Comparison of ENCODE assay signal across 25 mouse cellular contexts in genomic region chr11:77231514-77231913, GRCm38 (mm10). TPM values are rescaled to one million over a fixed set of nuclear protein-coding genes. Genes with fewer than 3 reads are reported as not detected.
A peak's percentile ranks its signal among the peaks of the same experiment; 100 is the strongest.
DNase-seq lines count a peak whose midpoint lies in the region; ATAC-seq and TF ChIP-seq lines count a peak whose summit lies in the region.
"Had no signal": no experiment of that assay in that cellular context is flagged by ENCODE, and none has a peak within 500 bp of the region (broad histone marks: within the 10 kb centered on the region; RNA-seq: fewer than 3 reads in every experiment).

No protein-coding gene starts in this region.

- H3K9ac ChIP-seq in MEL (ENCODE audit: control insufficient read depth, low read depth, low read length, poor library complexity, severe bottlenecking): no peak overlapping the region
- no peak overlapping the region for H3K9ac ChIP-seq in forebrain, embryonic 15.5 days (replicated peaks)
- H3K9ac ChIP-seq: embryonic facial prominence, embryonic 12.5 days; forebrain, embryonic 13.5 days had no signal

- no peaks in the 10 kb centered on the region for H3K27me3 ChIP-seq in MEL (ENCODE audit: control insufficient read depth in 1 of 2, insufficient read depth in 2 of 2, low read length in 2 of 2)
- H3K27me3 ChIP-seq in forebrain, embryonic 15.5 days: no peaks in the 10 kb centered on the region
- H3K27me3 ChIP-seq: CH12.LX; embryonic facial prominence, embryonic 12.5 days; forebrain, embryonic 13.5 days; Patski had no signal

- no peak for TF ChIP-seq POLR2A in MEL (IDR thresholded peaks at IDR 0.05; ENCODE audit: control insufficient read depth in 1 of 2, insufficient read depth in 1 of 2, low read depth in 1 of 2, low read length in 2 of 2, poor library complexity in 1 of 2)

- WGBS in forebrain, embryonic 15.5 days: 95% methylated on average over 2 of the region's 2 CpGs

- no peak for TF ChIP-seq RAD21 in MEL (IDR thresholded peaks at IDR 0.05; ENCODE audit: low read depth, low read length)

- peaks cover 8 to 24% of the 10 kb centered on the region in 2 experiments for H3K4me1 ChIP-seq in MEL (ENCODE audit: control insufficient read depth in 1 of 2, insufficient read depth in 2 of 2, low read length in 2 of 2)
- H3K4me1 ChIP-seq in forebrain, embryonic 15.5 days: no peaks in the 10 kb centered on the region
- H3K4me1 ChIP-seq: embryonic facial prominence, embryonic 10.5 days; embryonic facial prominence, embryonic 12.5 days; forebrain, embryonic 13.5 days had no signal

- H3K36me3 ChIP-seq in MEL (ENCODE audit: control insufficient read depth in 1 of 2, insufficient read depth in 2 of 2, low read length in 2 of 2): peaks cover 0 to 35% of the 10 kb centered on the region in 2 experiments; a peak in 2 of 4 replicates
- no peaks in the 10 kb centered on the region for H3K36me3 ChIP-seq in forebrain, embryonic 15.5 days
- H3K36me3 ChIP-seq: embryonic facial prominence, embryonic 10.5 days; embryonic facial prominence, embryonic 12.5 days had no signal

- no peak overlapping the region for H3K4me3 ChIP-seq in MEL (ENCODE audit: control insufficient read depth in 1 of 2, insufficient read depth in 1 of 2, low read depth in 2 of 2, low read length in 2 of 2)
- H3K4me3 ChIP-seq in forebrain, embryonic 15.5 days: no peak overlapping the region
- H3K4me3 ChIP-seq: embryonic facial prominence, embryonic 10.5 days; embryonic facial prominence, embryonic 12.5 days; forebrain, embryonic 13.5 days had no signal

- no peaks in the 10 kb centered on the region for H3K9me3 ChIP-seq in MEL (replicated peaks; ENCODE audit: insufficient read depth, low read length)
- H3K9me3 ChIP-seq in forebrain, embryonic 15.5 days: no peaks in the 10 kb centered on the region
- H3K9me3 ChIP-seq: embryonic facial prominence, embryonic 10.5 days; embryonic facial prominence, embryonic 12.5 days; forebrain, embryonic 13.5 days; G1E had no signal

- TF ChIP-seq EP300 in MEL (IDR thresholded peaks at IDR 0.05; ENCODE audit: low read depth in 1 of 2, low read length in 2 of 2): no peak

- H3K4me2 ChIP-seq in forebrain, embryonic 15.5 days (replicated peaks): no peak overlapping the region
- H3K4me2 ChIP-seq: embryonic facial prominence, embryonic 12.5 days; forebrain, embryonic 13.5 days had no signal

- no peak overlapping the region for H3K27ac ChIP-seq in MEL (ENCODE audit: control insufficient read depth, low read depth, low read length)
- H3K27ac ChIP-seq in forebrain, embryonic 15.5 days (replicated peaks): no peak overlapping the region
- H3K27ac ChIP-seq: embryonic facial prominence, embryonic 10.5 days; embryonic facial prominence, embryonic 12.5 days; forebrain, embryonic 13.5 days had no signal

- ATAC-seq in common myeloid progenitor, adult 5-6 weeks (replicated peaks; ENCODE audit: low read depth, poor library complexity, severe bottlenecking): 0 out of 2 replicates have a peak, but pooled peaks have one; percentile 50
- ATAC-seq in megakaryocyte progenitor cell, adult 5-6 weeks (replicated peaks; ENCODE audit: poor library complexity): 0 out of 2 replicates have a peak, but pooled peaks have one; percentile 34
- no peak for ATAC-seq in forebrain, embryonic 15.5 days (replicated peaks)
- ATAC-seq: activated CD4-positive, CD25-positive, alpha-beta regulatory T cell, adult 4 months; CD4-positive, CD25-positive, alpha-beta regulatory T cell, adult 4 months; forebrain, embryonic 13.5 days; forebrain, embryonic 16.5 days; Patski had no signal

- TF ChIP-seq CTCF in MEL (IDR thresholded peaks at IDR 0.05 in 2 of 3, conservative IDR thresholded peaks at IDR 0.05 in 1 of 3; ENCODE audit: control insufficient read depth in 1 of 3, insufficient read depth in 1 of 3, low read depth in 2 of 3, low read length in 3 of 3, poor library complexity in 1 of 3, severe bottlenecking in 1 of 3): no peak

- DNase-seq in MEL (ENCODE audit: low read depth, low spot score): peak; percentile 83
- no peak for DNase-seq in urinary bladder, adult 18-20 months (ENCODE audit: low spot score in 2 of 2)
- no peak for DNase-seq in left cerebral cortex, adult 9 months (ENCODE audit: low spot score in 2 of 2)
- DNase-seq: adrenal gland, adult 2 months; adrenal gland, postnatal 10 days; adrenal gland, postnatal 25 days; B cell, adult 2 months; cerebellum, adult 11 months; cerebellum, adult 18-20 months; cerebellum, adult 8-10 months; cerebellum, adult 9-11 months; cerebellum, postnatal 14 days; cerebellum, postnatal 36 days had no signal

- H3K79me2 ChIP-seq in MEL (ENCODE audit: control insufficient read depth, insufficient read depth, low read length, poor library complexity): peaks cover 11% of the 10 kb centered on the region

TF ChIP-seq in MEL, 35 proteins besides CTCF, POLR2A, EP300 and RAD21:
- TF ChIP-seq ZNF384 (IDR thresholded peaks at IDR 0.05; ENCODE audit: low read depth, low read length): peak; percentile 41
- peak; percentile 54 for TF ChIP-seq TAL1 (IDR thresholded peaks at IDR 0.05; ENCODE audit: low read length)
- peak; percentile 46; the same call in 1 of the 2 replicates for TF ChIP-seq GATA1 (IDR thresholded peaks at IDR 0.05; ENCODE audit: low read depth, low read length)
- no peak for TF ChIP-seq MAFK (IDR thresholded peaks at IDR 0.05; ENCODE audit: borderline replicate concordance, low read depth, low read length)
- TF ChIP-seq ZMIZ1 (IDR thresholded peaks at IDR 0.05; ENCODE audit: low read depth, low read length): no peak
- no peak for TF ChIP-seq SMC3 (IDR thresholded peaks at IDR 0.05; ENCODE audit: low read depth, low read length)
TF ChIP-seq in MEL: peak in this region for 3.

RNA-seq across cellular contexts. Expression of gene Ssh2, which starts 15.4 kb away (rescaled TPM):
- 6.3 and 9.7 TPM in 2 replicates for total RNA-seq in MEL (2012; rRNA removed)
- 10 to 100 TPM; 16.5 to 29.2 TPM for polyA plus RNA-seq in MEL (2012; ENCODE audit: insufficient read depth in 1 of 2, insufficient read length in 2 of 2, low read depth in 1 of 2, low replicate concordance in 2 of 2, missing spikeins in 1 of 2)
- total RNA-seq in common myeloid progenitor, adult 5-6 weeks (2017): 29.5 and 38.2 TPM in 2 replicates
- 25.5 and 26.6 TPM in 2 replicates for total RNA-seq in megakaryocyte progenitor cell, adult 5-6 weeks (2015)
- 14.7 and 20.9 TPM in 2 replicates for total RNA-seq in megakaryocyte progenitor cell, adult 5-6 weeks (2017)
- 18.0 and 20.1 TPM in 2 replicates for polyA plus RNA-seq in forebrain, embryonic 15.5 days (2015; fragmentation: Nextera tagmentation; extraction: Ambion mirVana)

RNA-seq across cellular contexts. Expression of gene Efcab5, which starts 42.7 kb away (rescaled TPM):
- total RNA-seq in MEL (2012; rRNA removed): 0.23 and 0.27 TPM in 2 replicates
- under 1 TPM in 1 of 2 experiments, not detected in 1; 0.29 TPM for polyA plus RNA-seq in MEL (2012; ENCODE audit: insufficient read depth in 1 of 2, insufficient read length in 2 of 2, low read depth in 1 of 2, low replicate concordance in 2 of 2, missing spikeins in 1 of 2)
- total RNA-seq in common myeloid progenitor, adult 5-6 weeks (2017): 0.55 and 0.92 TPM in 2 replicates
- 0.54 and 1.3 TPM in 2 replicates for total RNA-seq in megakaryocyte progenitor cell, adult 5-6 weeks (2015)
- total RNA-seq in megakaryocyte progenitor cell, adult 5-6 weeks (2017): 0.46 and 1.8 TPM in 2 replicates
- 0.59 and 0.77 TPM in 2 replicates for polyA plus RNA-seq in forebrain, embryonic 15.5 days (2015; fragmentation: Nextera tagmentation; extraction: Ambion mirVana)
